Mouse (Mus musculus): ENCODE results near the gene Lrriq3.

- TF ChIP-seq CTCF (IDR thresholded peaks at IDR 0.05; ENCODE audit: borderline replicate concordance, insufficient read depth, low read length) (no peak), POLR2A (IDR thresholded peaks at IDR 0.05; ENCODE audit: low read depth, low read length) (no peak)
These were observed 68.6 kb downstream of the Lrriq3 start for GRCm38 (mm10) chr3:155161842-155162241.

All from embryonic fibroblast, embryonic 13.5 days (primary cell).